Mouse (Mus musculus): ENCODE measurements around the gene Tns4. TPM values are rescaled to one million over a fixed set of nuclear protein-coding genes. Genes with fewer than 3 reads are reported as not detected.

Tns4 gene
- total RNA-seq, 1 experiment, result 1.2 TPM

GRCm38 (mm10) chr11:99126482-99127253 is 37.6 kb upstream of the Tns4 start:
- Histone ChIP-seq H3K9ac (ENCODE audit: insufficient read depth, low read depth, low read length, poor library complexity, severe bottlenecking) (no peak overlapping the region), H3K4me3 (ENCODE audit: insufficient read depth in 1 of 2, low read depth in 1 of 2, low read length in 2 of 2, poor library complexity in 1 of 2, severe bottlenecking in 1 of 2) (no peak overlapping the region), H3K36me3 (ENCODE audit: control insufficient read depth, insufficient read depth, low read length, poor library complexity, severe bottlenecking) (no peaks in the 10 kb centered on the region), H3K27ac (ENCODE audit: insufficient read depth, low read depth, low read length, poor library complexity, severe bottlenecking) (no peak overlapping the region), H3K4me1 (ENCODE audit: control insufficient read depth in 2 of 2, insufficient read depth in 2 of 2, low read length in 2 of 2, poor library complexity in 1 of 2) (peaks cover 2 to 8% of the 10 kb centered on the region in 2 experiments; a peak in 2 of 4 replicates), H3K9me3 (ENCODE audit: control insufficient read depth, insufficient read depth, low read depth, low read length) (no peaks in the 10 kb centered on the region)
- no peak for TF ChIP-seq ZNF384 (IDR thresholded peaks at IDR 0.05; ENCODE audit: low read depth, low read length)
- TF ChIP-seq HCFC1 (IDR thresholded peaks at IDR 0.05; ENCODE audit: borderline replicate concordance, insufficient read depth, low read length), result no peak
- TF ChIP-seq MAFK (IDR thresholded peaks at IDR 0.05; ENCODE audit: insufficient read depth, low read depth, low read length), result no peak
- TF ChIP-seq CHD2 (IDR thresholded peaks at IDR 0.05; ENCODE audit: low read depth, low read length), result no peak
- no peak for TF ChIP-seq ZC3H11A (IDR thresholded peaks at IDR 0.05; ENCODE audit: borderline replicate concordance, low read depth, low read length)
- DNase-seq (ENCODE audit: low read depth, low spot score), result no peak
- in situ Hi-C loops (cut with MboI; ENCODE audit: low sequenced_read_pairs in 2 of 2, unreplicated experiment in 2 of 2), result no loop called here

- Histone ChIP-seq H3K9me3 (ENCODE audit: control insufficient read depth, insufficient read depth, low read depth, low read length) (no peaks in the 10 kb centered on the region), H3K36me3 (ENCODE audit: control insufficient read depth, insufficient read depth, low read length, poor library complexity, severe bottlenecking) (no peaks in the 10 kb centered on the region), H3K4me3 (ENCODE audit: insufficient read depth in 1 of 2, low read depth in 1 of 2, low read length in 2 of 2, poor library complexity in 1 of 2, severe bottlenecking in 1 of 2) (no peak overlapping the region), H3K9ac (ENCODE audit: insufficient read depth, low read depth, low read length, poor library complexity, severe bottlenecking) (no peak overlapping the region), H3K4me1 (ENCODE audit: control insufficient read depth in 2 of 2, insufficient read depth in 2 of 2, low read length in 2 of 2, poor library complexity in 1 of 2) (peaks cover 5 to 8% of the 10 kb centered on the region in 2 experiments; a peak in 2 of 4 replicates), H3K27ac (ENCODE audit: insufficient read depth, low read depth, low read length, poor library complexity, severe bottlenecking) (no peak overlapping the region)
- DNase-seq (ENCODE audit: low read depth, low spot score), result no peak
- in situ Hi-C loops (cut with MboI; ENCODE audit: low sequenced_read_pairs in 2 of 2, unreplicated experiment in 2 of 2), result no loop called here
- TF ChIP-seq HCFC1 (IDR thresholded peaks at IDR 0.05; ENCODE audit: borderline replicate concordance, insufficient read depth, low read length) (no peak), CHD2 (IDR thresholded peaks at IDR 0.05; ENCODE audit: low read depth, low read length) (no peak), MAFK (IDR thresholded peaks at IDR 0.05; ENCODE audit: insufficient read depth, low read depth, low read length) (no peak), ZC3H11A (IDR thresholded peaks at IDR 0.05; ENCODE audit: borderline replicate concordance, low read depth, low read length) (no peak), ZNF384 (IDR thresholded peaks at IDR 0.05; ENCODE audit: low read depth, low read length) (no peak)
Measured at GRCm38 (mm10) chr11:99124635-99125029, 35.5 kb upstream of the Tns4 start.

- no peak overlapping the region for H3K27ac ChIP-seq (ENCODE audit: insufficient read depth, low read depth, low read length, poor library complexity, severe bottlenecking)
- H3K9ac ChIP-seq (ENCODE audit: insufficient read depth, low read depth, low read length, poor library complexity, severe bottlenecking), result no peak overlapping the region
- in situ Hi-C loops (cut with MboI; ENCODE audit: low sequenced_read_pairs in 2 of 2, unreplicated experiment in 2 of 2), result no loop called here
- TF ChIP-seq ZC3H11A (IDR thresholded peaks at IDR 0.05; ENCODE audit: borderline replicate concordance, low read depth, low read length) (peak; percentile 47; the same call in 1 of the 2 replicates), CHD2 (IDR thresholded peaks at IDR 0.05; ENCODE audit: low read depth, low read length) (no peak), HCFC1 (IDR thresholded peaks at IDR 0.05; ENCODE audit: borderline replicate concordance, insufficient read depth, low read length) (no peak), MAFK (IDR thresholded peaks at IDR 0.05; ENCODE audit: insufficient read depth, low read depth, low read length) (0 out of 2 replicates have a peak, but pooled peaks have one; percentile 45)
- no peaks in the 10 kb centered on the region for H3K9me3 ChIP-seq (ENCODE audit: control insufficient read depth, insufficient read depth, low read depth, low read length)
- H3K4me1 ChIP-seq (ENCODE audit: control insufficient read depth in 2 of 2, insufficient read depth in 2 of 2, low read length in 2 of 2, poor library complexity in 1 of 2), result peaks cover 7 to 8% of the 10 kb centered on the region in 2 experiments; a peak in 2 of 4 replicates
- no peak overlapping the region for H3K4me3 ChIP-seq (ENCODE audit: insufficient read depth in 1 of 2, low read depth in 1 of 2, low read length in 2 of 2, poor library complexity in 1 of 2, severe bottlenecking in 1 of 2)
- H3K36me3 ChIP-seq (ENCODE audit: control insufficient read depth, insufficient read depth, low read length, poor library complexity, severe bottlenecking), result no peaks in the 10 kb centered on the region
- DNase-seq (ENCODE audit: low read depth, low spot score), result no peak
Measured at GRCm38 (mm10) chr11:99123977-99124634, 35.0 kb upstream of the Tns4 start.

GRCm38 (mm10) chr11:99122703-99123102 is 33.6 kb upstream of the Tns4 start:
- Histone ChIP-seq H3K9me3 (ENCODE audit: control insufficient read depth, insufficient read depth, low read depth, low read length) (no peaks in the 10 kb centered on the region), H3K4me3 (ENCODE audit: insufficient read depth in 1 of 2, low read depth in 1 of 2, low read length in 2 of 2, poor library complexity in 1 of 2, severe bottlenecking in 1 of 2) (no peak overlapping the region), H3K4me1 (ENCODE audit: control insufficient read depth in 2 of 2, insufficient read depth in 2 of 2, low read length in 2 of 2, poor library complexity in 1 of 2) (peaks cover 7 to 8% of the 10 kb centered on the region in 2 experiments; a peak in 2 of 4 replicates), H3K9ac (ENCODE audit: insufficient read depth, low read depth, low read length, poor library complexity, severe bottlenecking) (no peak overlapping the region), H3K27ac (ENCODE audit: insufficient read depth, low read depth, low read length, poor library complexity, severe bottlenecking) (no peak overlapping the region), H3K36me3 (ENCODE audit: control insufficient read depth, insufficient read depth, low read length, poor library complexity, severe bottlenecking) (no peaks in the 10 kb centered on the region)
- TF ChIP-seq MAFK (IDR thresholded peaks at IDR 0.05; ENCODE audit: insufficient read depth, low read depth, low read length), result 0 out of 2 replicates have a peak, but pooled peaks have one; percentile 7
- no peak for TF ChIP-seq ZNF384 (IDR thresholded peaks at IDR 0.05; ENCODE audit: low read depth, low read length)
- in situ Hi-C loops (cut with MboI; ENCODE audit: low sequenced_read_pairs in 2 of 2, unreplicated experiment in 2 of 2), result no loop called here
- DNase-seq (ENCODE audit: low read depth, low spot score), result no peak

Measured in ES-E14 (cell line).